Mouse (Mus musculus) neural tube, embryonic 14.5 days (tissue): ENCODE data around the gene Vamp8. TPM values are rescaled to one million over a fixed set of nuclear protein-coding genes. Genes with fewer than 3 reads are reported as not detected.

ENCODE experiments used
- ATAC-seq: fragments of 200-750 bp; cut with Nextera tagmentation; 2 replicates; pipeline ENCODE4 v1.8.0; 2017; ENCODE audit warnings: low read depth, mild to moderate bottlenecking, moderate TSS enrichment, moderate library complexity
- H3K27ac ChIP-seq: fragments of 300-500 bp; sonication (generic); 2 replicates; pipeline ENCODE4 v1.5.1; 2014; ENCODE audit warnings: low read depth, mild to moderate bottlenecking, control low read depth, low read length, moderate library complexity, mixed read lengths
- H3K27me3 ChIP-seq: fragments of 300-500 bp; sonication (generic); 2 replicates; pipeline ENCODE4 v1.6.1; 2014; ENCODE audit warnings: low read length; ENCODE audit not compliant: control insufficient read depth, insufficient read depth
- H3K36me3 ChIP-seq: fragments of 300-500 bp; sonication (generic); 2 replicates; pipeline ENCODE4 v1.6.1; 2014; ENCODE audit warnings: low read length, mixed read lengths; ENCODE audit not compliant: control insufficient read depth, insufficient read depth
- H3K4me1 ChIP-seq: fragments of 300-500 bp; sonication (generic); 2 replicates; pipeline ENCODE4 v1.6.1; 2014; ENCODE audit warnings: low read length; ENCODE audit not compliant: control insufficient read depth, insufficient read depth
- H3K4me2 ChIP-seq: fragments of 300-500 bp; sonication (generic); 2 replicates; pipeline ENCODE4 v1.6.1; 2014; ENCODE audit warnings: mild to moderate bottlenecking, low read depth, low read length, control low read depth
- H3K4me3 ChIP-seq: fragments of 300-500 bp; sonication (generic); 2 replicates; pipeline ENCODE4 v1.5.1; 2014; ENCODE audit warnings: low read depth, low read length, control low read depth, mixed read lengths
- H3K9ac ChIP-seq: fragments of 300-500 bp; sonication (generic); replicated peaks from 2 replicates; pipeline ENCODE4 v1.6.1; 2014; ENCODE audit warnings: low read depth, mild to moderate bottlenecking, control low read depth, low read length, mixed read lengths
- H3K9me3 ChIP-seq: fragments of 300-500 bp; sonication (generic); 2 replicates; pipeline ENCODE4 v1.6.1; 2016; ENCODE audit warnings: low read length; ENCODE audit not compliant: control insufficient read depth
- WGBS: fragments of 180-500 bp; shearing (Covaris S2); extraction: QIAGEN DNeasy Blood & Tissue Kit; methylation state at CpG from one replicate; pipeline ENCODE4 v1.1.7; 2014; 5-methylcytosine and 5-hydroxymethylcytosine counted together
- polyA plus RNA-seq: library from polyadenylated mRNA; unstranded; fragments of >200 nt; fragmentation: Nextera tagmentation; extraction: Ambion mirVana; gene quantifications from 2 replicates; pipeline ENCODE4 v1.2.1, GENCODE M21; 2014

Gene Vamp8
- polyA plus RNA-seq: 7.9 and 19.8 TPM in 2 replicates

GRCm38 (mm10) chr6:72389941-72390771, at the start of gene Vamp8:
Vamp8 (minus strand) TSS chr6:72390703.
- Histone ChIP-seq H3K4me3 (peak within 1 kb of the TSS; percentile 22), H3K36me3 (no peaks in the 10 kb centered on the region), H3K9me3 (no peaks in the 10 kb centered on the region), H3K27ac (0 out of 2 replicates have a peak within 1 kb of the TSS, but pooled peaks have one; percentile 5), H3K4me2 (peak within 1 kb of the TSS; percentile 46), H3K27me3 (peaks cover 3% of the 10 kb centered on the region; the same call in 1 of the 2 replicates), H3K9ac (peak within 1 kb of the TSS; percentile 34; the same call in 1 of the 2 replicates), H3K4me1 (0 out of 2 replicates have a peak, but pooled peaks cover 3% of the 10 kb centered on the region)
- WGBS: 4% methylated on average over 32 of the region's 33 CpGs
- ATAC-seq: peak; percentile 31; the same call in 1 of the 2 replicates

- WGBS: under 1% methylated on average over 76 of the region's 77 CpGs
- H3K4me2 ChIP-seq: peak within 1 kb of the TSS; percentile 83
- no peaks in the 10 kb centered on the region for H3K27me3 ChIP-seq
- H3K27ac ChIP-seq: peak within 1 kb of the TSS; percentile 95
- no peaks in the 10 kb centered on the region for H3K9me3 ChIP-seq
- peak; percentile 88 for ATAC-seq
- peak within 1 kb of the TSS; percentile 100 for H3K9ac ChIP-seq
- H3K36me3 ChIP-seq: peaks cover 30% of the 10 kb centered on the region
- peak within 1 kb of the TSS; percentile 100 for H3K4me3 ChIP-seq
- peaks cover 31% of the 10 kb centered on the region for H3K4me1 ChIP-seq
Measured at GRCm38 (mm10) chr6:72439355-72440185, 49.1 kb upstream of the Vamp8 start, which contains the start of gene Mat2a. Mat2a (minus strand) TSS chr6:72439558.

GRCm38 (mm10) chr6:72438862-72439354, 48.4 kb upstream of the Vamp8 start:
- H3K36me3 ChIP-seq: peaks cover 35% of the 10 kb centered on the region

GRCm38 (mm10) chr6:72438226-72438625, 47.7 kb upstream of the Vamp8 start:
- H3K27me3 ChIP-seq: no peaks in the 10 kb centered on the region
- no peaks in the 10 kb centered on the region for H3K9me3 ChIP-seq
- peaks cover 31% of the 10 kb centered on the region for H3K4me1 ChIP-seq
- H3K4me2 ChIP-seq: peak overlapping the region; percentile 83
- ATAC-seq: no peak
- WGBS: 4% methylated on average over 5 of the region's 5 CpGs
- H3K9ac ChIP-seq: peak overlapping the region; percentile 100
- peak overlapping the region; percentile 100 for H3K4me3 ChIP-seq
- peaks cover 36% of the 10 kb centered on the region for H3K36me3 ChIP-seq
- no peak overlapping the region for H3K27ac ChIP-seq

More at GRCm38 (mm10) chr6:72438862-72439354, 48.4 kb upstream of the Vamp8 start:
- Histone ChIP-seq H3K4me1 (peaks cover 31% of the 10 kb centered on the region), H3K9me3 (no peaks in the 10 kb centered on the region), H3K27me3 (no peaks in the 10 kb centered on the region), H3K27ac (peak overlapping the region; percentile 95), H3K9ac (peak overlapping the region; percentile 100), H3K4me2 (peak overlapping the region; percentile 83), H3K4me3 (peak overlapping the region; percentile 100)
- under 1% methylated on average over 54 of the region's 57 CpGs for WGBS
- ATAC-seq: peak; percentile 40

- Histone ChIP-seq H3K27ac (no peak overlapping the region), H3K4me2 (no peak overlapping the region), H3K36me3 (peaks cover 68% of the 10 kb centered on the region), H3K4me3 (no peak overlapping the region), H3K4me1 (peaks cover 12% of the 10 kb centered on the region; the same call in 1 of the 2 replicates), H3K9ac (no peak overlapping the region), H3K27me3 (no peaks in the 10 kb centered on the region), H3K9me3 (no peaks in the 10 kb centered on the region)
- ATAC-seq: no peak
- 81% methylated on average over 2 of the region's 2 CpGs for WGBS
Measured at GRCm38 (mm10) chr6:72432153-72432552, 41.6 kb upstream of the Vamp8 start.

- peaks cover 64% of the 10 kb centered on the region for H3K36me3 ChIP-seq
- H3K4me2 ChIP-seq: no peak overlapping the region
- peaks cover 3% of the 10 kb centered on the region; the same call in 1 of the 2 replicates for H3K4me1 ChIP-seq
- no peak for ATAC-seq
- H3K4me3 ChIP-seq: no peak overlapping the region
- H3K27me3 ChIP-seq: no peaks in the 10 kb centered on the region
- 33% methylated on average over 5 of the region's 5 CpGs for WGBS
- H3K27ac ChIP-seq: no peak overlapping the region
- no peaks in the 10 kb centered on the region for H3K9me3 ChIP-seq
- H3K9ac ChIP-seq: no peak overlapping the region
Measured at GRCm38 (mm10) chr6:72430989-72431921, 40.8 kb upstream of the Vamp8 start.

- Histone ChIP-seq H3K4me3 (no peak overlapping the region), H3K4me2 (no peak overlapping the region), H3K9ac (no peak overlapping the region), H3K27ac (no peak overlapping the region), H3K4me1 (no peaks in the 10 kb centered on the region), H3K36me3 (peaks cover 57% of the 10 kb centered on the region), H3K27me3 (no peaks in the 10 kb centered on the region), H3K9me3 (no peaks in the 10 kb centered on the region)
- WGBS: 87% methylated on average over 21 of the region's 21 CpGs
- ATAC-seq: no peak
Measured at GRCm38 (mm10) chr6:72429061-72429842, 38.7 kb upstream of the Vamp8 start.
